Mouse (Mus musculus) limb, embryonic 13.5 days (tissue): ENCODE measurements around the gene Ubr3. TPM values are rescaled to one million over a fixed set of nuclear protein-coding genes. Genes with fewer than 3 reads are reported as not detected.

Experiments
- ATAC-seq: fragments of 200-750 bp; cut with Nextera tagmentation; 2 replicates; pipeline ENCODE4 v1.8.0; 2017; ENCODE audit warnings: low read depth, moderate number of reproducible peaks, moderate TSS enrichment; ENCODE audit not compliant: low FRiP score
- H3K27ac ChIP-seq: fragments of 300-500 bp; sonication (generic); 2 replicates; pipeline ENCODE4 v1.5.1; 2015; ENCODE audit warnings: inconsistent platforms, mild to moderate bottlenecking, moderate library complexity
- H3K27me3 ChIP-seq: fragments of 300-500 bp; sonication (generic); 2 replicates; pipeline ENCODE4 v1.6.1; 2015; ENCODE audit warnings: mild to moderate bottlenecking, inconsistent platforms
- H3K36me3 ChIP-seq: fragments of 300-500 bp; sonication (generic); 2 replicates; pipeline ENCODE4 v1.6.1; 2015; ENCODE audit warnings: inconsistent platforms, mild to moderate bottlenecking, moderate library complexity
- H3K4me1 ChIP-seq: fragments of 300-500 bp; sonication (generic); 2 replicates; pipeline ENCODE4 v1.6.1; 2015; ENCODE audit warnings: inconsistent platforms
- H3K4me2 ChIP-seq: fragments of 300-500 bp; sonication (generic); replicated peaks from 2 replicates; pipeline ENCODE4 v1.6.1; 2015; ENCODE audit warnings: inconsistent platforms, mild to moderate bottlenecking, moderate library complexity
- H3K4me3 ChIP-seq: fragments of 300-500 bp; sonication (generic); 2 replicates; pipeline ENCODE4 v1.5.1; 2015; ENCODE audit warnings: moderate library complexity, mild to moderate bottlenecking, inconsistent platforms
- H3K9ac ChIP-seq: fragments of 300-500 bp; sonication (generic); 2 replicates; pipeline ENCODE4 v1.6.1; 2015; ENCODE audit warnings: mild to moderate bottlenecking, inconsistent platforms
- H3K9me3 ChIP-seq: fragments of 300-500 bp; sonication (generic); 2 replicates; pipeline ENCODE4 v1.6.1; 2016; ENCODE audit warnings: inconsistent platforms
- WGBS: fragments of 180-500 bp; shearing (Covaris S2); methylation state at CpG from one replicate; pipeline ENCODE4 v1.1.7; 2015; 5-methylcytosine and 5-hydroxymethylcytosine counted together
- polyA plus RNA-seq: library from polyadenylated mRNA; unstranded; fragments of >200 nt; fragmentation: Nextera tagmentation; extraction: Ambion mirVana; gene quantifications from 2 replicates; pipeline ENCODE4 v1.2.1, GENCODE M21; 2015

The Ubr3 gene
- polyA plus RNA-seq, 1 experiment from 2014 or later: 14.6 TPM

GRCm38 (mm10) chr2:70044466-70044865, 147.4 kb downstream of the Ubr3 start:
- Histone ChIP-seq H3K4me2 (no peak overlapping the region), H3K27ac (no peak overlapping the region), H3K9me3 (no peaks in the 10 kb centered on the region), H3K4me1 (0 out of 2 replicates have a peak, but pooled peaks cover 3% of the 10 kb centered on the region), H3K27me3 (no peaks in the 10 kb centered on the region), H3K4me3 (no peak overlapping the region), H3K36me3 (no peaks in the 10 kb centered on the region), H3K9ac (no peak overlapping the region)
- ATAC-seq: no peak
- WGBS: 62% methylated on average over 6 of the region's 6 CpGs

DNA sequence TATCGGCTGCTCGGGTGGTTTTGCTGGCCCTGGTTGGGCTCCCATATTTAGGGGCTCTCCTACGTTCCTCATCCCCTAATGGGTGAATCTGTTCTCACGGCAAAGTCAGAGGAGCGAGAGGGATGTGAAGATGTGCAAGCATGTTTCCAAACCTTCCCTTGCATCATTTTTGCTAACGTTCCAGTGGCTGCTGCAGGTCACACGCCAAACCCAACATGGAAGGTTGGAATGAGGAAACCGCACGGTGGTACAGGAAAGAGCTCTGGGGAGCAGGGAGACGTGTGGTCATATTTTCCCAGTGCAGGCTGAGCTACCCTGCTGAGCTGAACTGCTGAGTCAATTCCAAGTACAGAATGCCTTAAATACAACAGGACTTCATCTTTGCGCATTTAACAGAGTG, 150.8 kb downstream of the Ubr3 start:
- Histone ChIP-seq H3K27ac (no peak overlapping the region), H3K9me3 (no peaks in the 10 kb centered on the region), H3K4me2 (no peak overlapping the region), H3K4me1 (0 out of 2 replicates have a peak, but pooled peaks cover 3% of the 10 kb centered on the region), H3K9ac (no peak overlapping the region), H3K4me3 (no peak overlapping the region), H3K27me3 (no peaks in the 10 kb centered on the region), H3K36me3 (no peaks in the 10 kb centered on the region)
- 85% methylated on average over 11 of the region's 11 CpGs for WGBS
- no peak for ATAC-seq

DNA sequence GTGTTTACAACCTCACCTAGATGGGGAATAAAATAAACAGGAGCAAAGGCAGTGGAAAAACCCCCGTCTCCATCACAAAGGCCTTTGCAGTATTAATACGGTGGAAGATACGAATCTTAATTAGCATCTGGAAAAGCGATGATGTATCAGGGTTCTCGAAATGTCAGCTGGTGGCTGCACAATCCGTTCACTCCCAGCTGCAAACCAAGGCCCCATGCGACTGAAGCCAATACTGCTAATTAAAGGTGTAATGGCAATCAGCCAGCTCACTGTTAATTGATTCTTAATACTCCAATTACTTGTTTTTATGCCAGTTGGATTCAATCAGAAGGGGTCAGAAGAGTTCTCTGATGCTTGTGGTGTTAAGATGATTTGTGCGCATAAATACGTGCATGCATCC, 156.8 kb downstream of the Ubr3 start:
- 69% methylated on average over 9 of the region's 9 CpGs for WGBS
- no peak overlapping the region for H3K4me2 ChIP-seq
- no peaks in the 10 kb centered on the region for H3K9me3 ChIP-seq
- no peaks in the 10 kb centered on the region for H3K4me1 ChIP-seq
- no peak overlapping the region for H3K27ac ChIP-seq
- no peaks in the 10 kb centered on the region for H3K27me3 ChIP-seq
- ATAC-seq: no peak
- no peak overlapping the region for H3K4me3 ChIP-seq
- no peaks in the 10 kb centered on the region for H3K36me3 ChIP-seq
- no peak overlapping the region for H3K9ac ChIP-seq

DNA sequence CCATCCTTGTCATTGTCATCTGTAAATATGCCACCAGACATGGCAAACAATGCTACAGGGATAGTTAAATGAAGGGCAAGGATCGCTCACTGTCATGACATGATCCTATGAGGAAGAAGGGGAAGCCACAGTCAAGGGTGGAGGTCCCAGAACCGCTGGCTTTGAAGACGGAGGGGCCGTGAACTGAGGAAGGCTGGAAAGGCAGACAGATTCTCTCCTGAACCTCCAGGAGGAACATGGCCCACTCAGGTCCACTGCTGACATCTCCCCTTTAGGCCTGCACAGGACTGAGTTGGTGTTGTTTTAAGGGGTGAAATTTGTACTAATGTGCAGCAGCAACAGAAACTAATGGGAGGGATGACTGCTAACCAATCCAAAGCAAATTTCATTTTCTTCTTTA, 161.2 kb downstream of the Ubr3 start:
- H3K36me3 ChIP-seq: no peaks in the 10 kb centered on the region

GRCm38 (mm10) chr2:70060359-70061345, 163.6 kb downstream of the Ubr3 start:
- WGBS: 62% methylated on average over 11 of the region's 11 CpGs
- no peaks in the 10 kb centered on the region for H3K27me3 ChIP-seq
- H3K4me2 ChIP-seq: no peak overlapping the region
- no peaks in the 10 kb centered on the region for H3K9me3 ChIP-seq
- no peak for ATAC-seq
- H3K9ac ChIP-seq: no peak overlapping the region
- no peaks in the 10 kb centered on the region for H3K36me3 ChIP-seq
- no peak overlapping the region for H3K27ac ChIP-seq
- no peak overlapping the region for H3K4me3 ChIP-seq
- peaks cover 4% of the 10 kb centered on the region; the same call in 1 of the 2 replicates for H3K4me1 ChIP-seq

More for the DNA sequence above, 161.2 kb downstream of the Ubr3 start:
- ATAC-seq: no peak
- Histone ChIP-seq H3K9me3 (no peaks in the 10 kb centered on the region), H3K4me2 (no peak overlapping the region), H3K27me3 (no peaks in the 10 kb centered on the region), H3K9ac (no peak overlapping the region), H3K4me3 (no peak overlapping the region), H3K27ac (no peak overlapping the region), H3K4me1 (peaks cover 4% of the 10 kb centered on the region; the same call in 1 of the 2 replicates)
- 91% methylated on average over 4 of the region's 4 CpGs for WGBS

DNA sequence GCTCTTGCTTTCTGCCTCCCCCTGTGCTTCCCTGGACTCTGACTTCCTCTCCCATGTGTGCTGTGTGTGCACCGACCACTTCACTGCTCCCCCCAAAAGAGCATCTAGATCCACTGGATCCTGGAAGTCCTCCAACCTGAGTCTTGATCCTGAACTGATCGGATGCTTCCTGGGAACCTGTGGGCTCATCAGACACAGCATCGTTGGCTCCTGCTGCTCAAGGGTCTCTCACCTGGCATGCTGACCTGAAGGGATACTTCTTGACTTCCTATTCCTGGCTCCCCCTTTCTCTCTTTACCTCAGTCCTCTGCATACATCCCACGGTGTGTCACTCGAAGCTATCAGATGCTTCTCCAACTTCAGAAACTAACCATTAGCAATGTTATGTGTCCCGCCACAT, 168.1 kb downstream of the Ubr3 start:
- WGBS: 82% methylated on average over 6 of the region's 6 CpGs
- H3K9me3 ChIP-seq: no peaks in the 10 kb centered on the region
- peaks cover 4% of the 10 kb centered on the region; the same call in 1 of the 2 replicates for H3K4me1 ChIP-seq
- ATAC-seq: no peak
- no peak overlapping the region for H3K27ac ChIP-seq
- H3K4me3 ChIP-seq: no peak overlapping the region
- no peak overlapping the region for H3K4me2 ChIP-seq
- no peak overlapping the region for H3K9ac ChIP-seq
- H3K36me3 ChIP-seq: no peaks in the 10 kb centered on the region
- no peaks in the 10 kb centered on the region for H3K27me3 ChIP-seq

GRCm38 (mm10) chr2:70065729-70066300, 168.8 kb downstream of the Ubr3 start:
- H3K36me3 ChIP-seq: no peaks in the 10 kb centered on the region
- H3K4me3 ChIP-seq: no peak overlapping the region
- WGBS: 80% methylated on average over 7 of the region's 7 CpGs
- H3K9ac ChIP-seq: no peak overlapping the region
- no peak overlapping the region for H3K27ac ChIP-seq
- H3K4me1 ChIP-seq: no peaks in the 10 kb centered on the region
- no peak overlapping the region for H3K4me2 ChIP-seq
- no peaks in the 10 kb centered on the region for H3K9me3 ChIP-seq
- no peaks in the 10 kb centered on the region for H3K27me3 ChIP-seq
- no peak for ATAC-seq

- Histone ChIP-seq H3K9ac (no peak overlapping the region), H3K4me1 (no peaks in the 10 kb centered on the region), H3K9me3 (no peaks in the 10 kb centered on the region), H3K27ac (no peak overlapping the region), H3K27me3 (no peaks in the 10 kb centered on the region), H3K4me3 (no peak overlapping the region), H3K4me2 (no peak overlapping the region), H3K36me3 (no peaks in the 10 kb centered on the region)
- no peak for ATAC-seq
- 65% methylated on average over 6 of the region's 6 CpGs for WGBS
These were observed 169.4 kb downstream of the Ubr3 start for GRCm38 (mm10) chr2:70066338-70067022.

DNA sequence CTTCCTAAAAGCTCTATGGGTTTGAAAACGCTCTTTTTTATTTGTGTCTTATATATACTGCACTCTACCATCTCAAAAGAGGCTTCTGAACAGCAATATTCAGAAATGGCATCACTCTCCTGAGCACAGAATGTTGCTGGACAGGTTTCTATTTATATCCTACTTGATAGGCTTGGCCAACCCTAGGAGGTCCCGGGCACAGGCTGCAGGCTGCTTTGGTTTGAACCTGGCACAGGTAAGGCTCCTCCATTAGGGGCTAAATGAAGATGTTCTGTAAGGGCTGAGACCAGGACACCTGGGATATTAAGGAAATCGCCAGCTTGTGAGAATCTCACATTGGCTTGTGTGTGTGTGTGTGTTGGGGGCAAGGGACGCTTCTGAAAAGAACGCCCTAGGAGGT, 172.8 kb downstream of the Ubr3 start:
- no peaks in the 10 kb centered on the region for H3K9me3 ChIP-seq
- no peak overlapping the region for H3K27ac ChIP-seq
- no peak overlapping the region for H3K9ac ChIP-seq
- H3K4me2 ChIP-seq: no peak overlapping the region
- H3K4me1 ChIP-seq: no peaks in the 10 kb centered on the region
- no peaks in the 10 kb centered on the region for H3K36me3 ChIP-seq
- ATAC-seq: no peak
- H3K4me3 ChIP-seq: no peak overlapping the region
- 77% methylated on average over 5 of the region's 5 CpGs for WGBS
- H3K27me3 ChIP-seq: no peaks in the 10 kb centered on the region

Other genes starting within 250 kb of the Ubr3 start
- gene Klhl41, start 227.1 kb upstream of the Ubr3 start, polyA plus RNA-seq: 17.6 and 22.0 TPM in 2 replicates
- gene Fastkd1, start 183.7 kb upstream of the Ubr3 start, polyA plus RNA-seq: 10.3 and 12.1 TPM in 2 replicates
- gene Ppig, start 174.7 kb upstream of the Ubr3 start, polyA plus RNA-seq: 169 and 174 TPM in 2 replicates
- 1.9 and 2.3 TPM in 2 replicates for gene Ccdc173, start 107.7 kb upstream of the Ubr3 start, polyA plus RNA-seq
- gene Phospho2, start 107.6 kb upstream of the Ubr3 start, polyA plus RNA-seq: 22.2 and 25.2 TPM in 2 replicates
- gene Klhl23, start 75.3 kb upstream of the Ubr3 start, polyA plus RNA-seq: 29.2 and 31.6 TPM in 2 replicates
- gene Ssb, start 35.7 kb upstream of the Ubr3 start, polyA plus RNA-seq: 379 and 400 TPM in 2 replicates
- gene Mettl5, start 11.6 kb upstream of the Ubr3 start, polyA plus RNA-seq: 36.2 and 40.5 TPM in 2 replicates
- 0.04 TPM in 1 of 2 replicates, not detected in the other for gene Myo3b, start 141.9 kb downstream of the Ubr3 start, polyA plus RNA-seq